Mouse (Mus musculus): ENCODE measurements around the gene Nceh1.

DNA sequence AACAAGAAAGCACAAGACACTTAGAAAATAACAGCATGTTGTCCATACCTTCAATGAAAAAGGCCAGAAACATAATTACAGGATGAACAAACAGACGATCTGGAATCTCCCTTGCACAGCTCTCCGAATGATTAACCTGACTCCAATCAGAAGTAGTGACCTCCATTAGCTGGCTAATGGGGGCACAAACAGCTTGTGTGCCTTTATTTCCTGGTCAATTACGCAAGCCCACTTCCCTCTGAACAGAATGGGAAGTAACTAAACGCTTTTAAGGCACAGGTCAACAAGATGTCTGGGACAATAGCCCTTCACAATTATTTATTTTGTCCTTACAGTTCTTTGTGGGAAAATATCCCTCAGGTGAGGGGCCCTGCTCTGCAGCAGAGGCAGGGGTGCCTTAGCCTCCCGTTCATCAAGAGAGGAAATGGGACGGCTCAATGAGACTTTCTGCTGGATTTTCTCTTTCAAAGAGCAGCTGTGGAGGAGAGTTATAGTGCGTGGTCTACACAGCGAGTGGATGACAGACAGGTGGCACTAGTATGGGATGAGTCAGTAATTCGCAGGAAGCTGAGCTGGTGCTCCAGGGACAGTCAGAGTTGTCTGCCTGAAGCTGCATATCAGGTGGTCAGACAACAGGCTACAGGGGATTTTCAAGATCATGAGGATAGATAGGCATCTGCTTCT, 119.7 kb downstream of the Nceh1 start:
- no peak for TF ChIP-seq ZC3H11A (IDR thresholded peaks at IDR 0.05; ENCODE audit: low read depth, low read length)
- TF ChIP-seq MXI1 (IDR thresholded peaks at IDR 0.05; ENCODE audit: low read depth, low read length), result no peak
- TF ChIP-seq GATA1 (IDR thresholded peaks at IDR 0.05; ENCODE audit: low read depth, low read length), result no peak

All from MEL (cell line).